Mouse (Mus musculus) kidney, postnatal 0 days (tissue): ENCODE measurements around the gene Ddx27. TPM values are rescaled to one million over a fixed set of nuclear protein-coding genes. Genes with fewer than 3 reads are reported as not detected.

Experiments used
- ATAC-seq: fragments of 200-750 bp; cut with Nextera tagmentation; replicated peaks from 2 replicates; pipeline ENCODE4 v1.8.0; 2017; ENCODE audit warnings: low read depth, moderate number of reproducible peaks, moderate TSS enrichment, moderate library complexity; ENCODE audit not compliant: low FRiP score
- DNase-seq: peaks from one replicate; pipeline ENCODE4 v3.0.0-alpha.2; 2016; ENCODE audit warnings: low spot score
- H3K27ac ChIP-seq: fragments of 300-500 bp; sonication (generic); 2 replicates; pipeline ENCODE4 v1.5.1; 2014; ENCODE audit warnings: mild to moderate bottlenecking
- H3K27me3 ChIP-seq: fragments of 300-500 bp; sonication (generic); 2 replicates; pipeline ENCODE4 v1.6.1; 2014; ENCODE audit warnings: low read length, mixed read lengths; ENCODE audit not compliant: insufficient read depth
- H3K36me3 ChIP-seq: fragments of 300-500 bp; sonication (generic); 2 replicates; pipeline ENCODE4 v1.6.1; 2014; ENCODE audit warnings: low read length, mixed read lengths; ENCODE audit not compliant: insufficient read depth
- H3K4me1 ChIP-seq: fragments of 300-500 bp; sonication (generic); replicated peaks from 2 replicates; pipeline ENCODE4 v1.6.1; 2014; ENCODE audit warnings: antibody characterized with exemption, low read length, mixed read lengths; ENCODE audit not compliant: insufficient read depth
- H3K4me2 ChIP-seq: fragments of 300-500 bp; sonication (generic); 2 replicates; pipeline ENCODE4 v1.6.1; 2014; ENCODE audit warnings: mild to moderate bottlenecking, low read length, moderate library complexity, mixed read lengths
- H3K4me3 ChIP-seq: fragments of 300-500 bp; sonication (generic); replicated peaks from 2 replicates; pipeline ENCODE4 v1.5.1; 2014; ENCODE audit warnings: low read depth, low read length
- H3K9ac ChIP-seq: fragments of 300-500 bp; sonication (generic); 2 replicates; pipeline ENCODE4 v1.6.1; 2014; ENCODE audit warnings: low read depth, low read length
- H3K9me3 ChIP-seq: fragments of 300-500 bp; sonication (generic); replicated peaks from 2 replicates; pipeline ENCODE4 v1.6.1; 2016; ENCODE audit warnings: low read length, inconsistent platforms, mixed read lengths
- CTCF ChIP-seq: IDR thresholded peaks from 2 replicates; pipeline ENCODE4 v1.5.1; 2016; ENCODE audit warnings: antibody characterized with exemption, low read depth, mild to moderate bottlenecking, moderate library complexity
- WGBS: fragments of 180-500 bp; shearing (Covaris S2); extraction: QIAGEN DNeasy Blood & Tissue Kit; methylation state at CpG from one replicate; pipeline ENCODE4 v1.1.7; 2014; 5-methylcytosine and 5-hydroxymethylcytosine counted together
- polyA plus RNA-seq: library from polyadenylated mRNA; unstranded; fragments of >200 nt; fragmentation: Nextera tagmentation; extraction: Ambion mirVana; gene quantifications from 2 replicates; pipeline ENCODE4 v1.2.1, GENCODE M21; 2015

Ddx27 gene
- polyA plus RNA-seq, 1 experiment from 2014 or later = 33.3 TPM

DNA sequence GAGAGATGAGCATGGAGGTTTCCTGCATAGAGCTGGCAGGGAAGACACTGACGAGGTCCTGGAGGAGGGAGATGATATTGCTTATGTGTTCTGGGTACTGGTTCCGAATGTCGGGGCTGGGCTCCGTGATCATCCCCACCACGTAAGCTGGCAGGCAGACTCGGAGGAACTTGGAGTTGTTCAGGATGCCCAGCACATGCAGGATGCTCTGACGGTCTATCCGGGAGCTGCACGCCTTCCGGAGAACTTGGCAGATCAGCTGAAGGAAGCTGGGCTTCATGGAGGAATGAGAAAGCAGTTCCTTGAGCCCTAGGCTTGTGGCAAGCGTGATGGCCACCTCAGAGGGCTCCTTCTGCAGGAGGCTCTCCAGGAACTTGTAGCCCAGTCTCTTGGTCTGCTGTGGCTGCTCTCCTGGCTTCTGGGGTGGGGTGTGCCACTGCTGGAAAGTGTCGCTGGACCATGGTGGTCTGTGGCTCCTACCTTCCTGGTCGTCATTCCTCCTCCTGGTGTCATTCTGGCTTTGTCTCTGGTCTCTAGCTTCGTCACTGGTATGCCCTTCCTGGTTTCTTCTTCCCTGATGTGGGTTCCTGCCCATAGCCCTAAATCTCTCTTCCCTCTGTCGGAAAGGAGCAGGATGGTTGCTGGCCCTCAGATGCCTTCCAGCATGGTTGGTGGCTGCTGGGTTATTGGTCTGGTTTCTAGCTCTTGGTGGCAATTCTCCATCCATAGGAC is 41.4 kb downstream of the Ddx27 start:
- no peak overlapping the region for H3K4me2 ChIP-seq
- H3K4me1 ChIP-seq = peaks cover 14% of the 10 kb centered on the region; the same call in 1 of the 2 replicates
- peaks cover 35% of the 10 kb centered on the region for H3K36me3 ChIP-seq
- WGBS = 92% methylated on average over 15 of the region's 15 CpGs
- H3K27ac ChIP-seq = no peak overlapping the region
- no peak overlapping the region for H3K9ac ChIP-seq
- H3K27me3 ChIP-seq = no peaks in the 10 kb centered on the region
- no peaks in the 10 kb centered on the region for H3K9me3 ChIP-seq
- TF ChIP-seq CTCF = no peak
- H3K4me3 ChIP-seq = no peak overlapping the region
- ATAC-seq (no peak), DNase-seq (no peak)

GRCm38 (mm10) chr2:167056942-167057323 is 41.9 kb downstream of the Ddx27 start:
- H3K4me2 ChIP-seq = no peak overlapping the region
- no peak overlapping the region for H3K9ac ChIP-seq
- no peaks in the 10 kb centered on the region for H3K27me3 ChIP-seq
- H3K27ac ChIP-seq = no peak overlapping the region
- no peak for TF ChIP-seq CTCF
- H3K4me3 ChIP-seq = no peak overlapping the region
- DNase-seq (no peak), ATAC-seq (no peak)
- H3K36me3 ChIP-seq = peaks cover 34% of the 10 kb centered on the region
- H3K9me3 ChIP-seq = no peaks in the 10 kb centered on the region
- peaks cover 20% of the 10 kb centered on the region for H3K4me1 ChIP-seq
- WGBS = 80% methylated on average over 5 of the region's 5 CpGs

- Histone ChIP-seq H3K36me3 (peaks cover 34% of the 10 kb centered on the region), H3K27ac (peak overlapping the region; percentile 62; the same call in 1 of the 2 replicates), H3K9ac (no peak overlapping the region), H3K4me1 (peaks cover 21% of the 10 kb centered on the region), H3K27me3 (no peaks in the 10 kb centered on the region), H3K4me2 (no peak overlapping the region), H3K9me3 (no peaks in the 10 kb centered on the region), H3K4me3 (no peak overlapping the region)
- TF ChIP-seq CTCF = no peak
- ATAC-seq (no peak), DNase-seq (peak; percentile 81)
- 19% methylated on average over 3 of the region's 3 CpGs for WGBS
These were observed 43.2 kb downstream of the Ddx27 start for GRCm38 (mm10) chr2:167058201-167058600.

GRCm38 (mm10) chr2:167058814-167059387 is 43.9 kb downstream of the Ddx27 start:
- peak overlapping the region; percentile 62 for H3K27ac ChIP-seq
- DNase-seq = no peak
- H3K27me3 ChIP-seq = no peaks in the 10 kb centered on the region
- H3K4me3 ChIP-seq = no peak overlapping the region
- no peak overlapping the region for H3K9ac ChIP-seq
- peaks cover 34% of the 10 kb centered on the region for H3K36me3 ChIP-seq
- WGBS = 52% methylated on average over 3 of the region's 3 CpGs
- no peak for TF ChIP-seq CTCF
- H3K9me3 ChIP-seq = no peaks in the 10 kb centered on the region
- H3K4me2 ChIP-seq = 0 out of 2 replicates have a peak overlapping the region, but pooled peaks have one; percentile 27
- no peak for ATAC-seq
- H3K4me1 ChIP-seq = peaks cover 21% of the 10 kb centered on the region

GRCm38 (mm10) chr2:167059536-167059935 is 44.5 kb downstream of the Ddx27 start:
- no peak for TF ChIP-seq CTCF
- peak overlapping the region; percentile 87 for H3K9ac ChIP-seq
- DNase-seq (no peak), ATAC-seq (no peak)
- H3K27me3 ChIP-seq = no peaks in the 10 kb centered on the region
- H3K4me2 ChIP-seq = peak overlapping the region; percentile 67
- peak overlapping the region; percentile 85 for H3K27ac ChIP-seq
- peak overlapping the region; percentile 16; the same call in 1 of the 2 replicates for H3K4me3 ChIP-seq
- H3K4me1 ChIP-seq = peaks cover 21% of the 10 kb centered on the region
- WGBS = 61% methylated on average over 8 of the region's 8 CpGs
- H3K36me3 ChIP-seq = peaks cover 32% of the 10 kb centered on the region
- H3K9me3 ChIP-seq = no peaks in the 10 kb centered on the region

GRCm38 (mm10) chr2:167059960-167060359 is 45.0 kb downstream of the Ddx27 start:
- TF ChIP-seq CTCF = no peak
- WGBS = 56% methylated on average over 12 of the region's 12 CpGs
- peaks cover 32% of the 10 kb centered on the region for H3K36me3 ChIP-seq
- DNase-seq (no peak), ATAC-seq (no peak)
- H3K9me3 ChIP-seq = no peaks in the 10 kb centered on the region
- no peaks in the 10 kb centered on the region for H3K27me3 ChIP-seq
- peak overlapping the region; percentile 67 for H3K4me2 ChIP-seq
- peak overlapping the region; percentile 87 for H3K9ac ChIP-seq
- peak overlapping the region; percentile 16; the same call in 1 of the 2 replicates for H3K4me3 ChIP-seq
- peak overlapping the region; percentile 85 for H3K27ac ChIP-seq
- peaks cover 21% of the 10 kb centered on the region for H3K4me1 ChIP-seq
